Mouse (Mus musculus) liver, embryonic 16.5 days (tissue): Measurements from ENCODE around the gene Dnmbp. TPM values are rescaled to one million over a fixed set of nuclear protein-coding genes. Genes with fewer than 3 reads are reported as not detected.

Source experiments
- ATAC-seq: fragments of 200-750 bp; cut with Nextera tagmentation; 2 replicates; pipeline ENCODE4 v1.8.0; 2017; ENCODE audit warnings: low read depth, mild to moderate bottlenecking, moderate number of reproducible peaks, moderate library complexity
- H3K27ac ChIP-seq: fragments of 300-500 bp; sonication (generic); 2 replicates; pipeline ENCODE4 v1.5.1; 2014; ENCODE audit warnings: mild to moderate bottlenecking, low read length
- H3K27me3 ChIP-seq: fragments of 300-500 bp; sonication (generic); 2 replicates; pipeline ENCODE4 v1.6.1; 2014; ENCODE audit warnings: low read depth, low read length, mixed read lengths; ENCODE audit not compliant: control insufficient read depth, insufficient read depth
- H3K36me3 ChIP-seq: fragments of 300-500 bp; sonication (generic); 2 replicates; pipeline ENCODE4 v1.6.1; 2014; ENCODE audit warnings: mild to moderate bottlenecking; ENCODE audit not compliant: control insufficient read depth, insufficient read depth
- H3K4me1 ChIP-seq: fragments of 300-500 bp; sonication (generic); 2 replicates; pipeline ENCODE4 v1.6.1; 2014; ENCODE audit warnings: low read depth, low read length, mixed read lengths; ENCODE audit not compliant: control insufficient read depth
- H3K4me2 ChIP-seq: fragments of 300-500 bp; sonication (generic); 2 replicates; pipeline ENCODE4 v1.6.1; 2014; ENCODE audit warnings: low read depth, low read length, mixed read lengths
- H3K4me3 ChIP-seq: fragments of 300-500 bp; sonication (generic); 2 replicates; pipeline ENCODE4 v1.5.1; 2014; ENCODE audit warnings: low read depth, mild to moderate bottlenecking, low read length
- H3K9ac ChIP-seq: fragments of 300-500 bp; sonication (generic); 2 replicates; pipeline ENCODE4 v1.6.1; 2014; ENCODE audit warnings: low read depth, low read length
- H3K9me3 ChIP-seq: fragments of 300-500 bp; sonication (generic); replicated peaks from 2 replicates; pipeline ENCODE4 v1.6.1; 2016; ENCODE audit warnings: low read length; ENCODE audit not compliant: control insufficient read depth
- WGBS: fragments of 180-500 bp; shearing (Covaris S2); extraction: QIAGEN DNeasy Blood & Tissue Kit; methylation state at CpG from one replicate; pipeline ENCODE4 v1.1.7; 2014; ENCODE audit not compliant: insufficient replicate concordance; 5-methylcytosine and 5-hydroxymethylcytosine counted together
- polyA plus RNA-seq: library from polyadenylated mRNA; unstranded; fragments of >200 nt; fragmentation: Nextera tagmentation; extraction: Ambion mirVana; gene quantifications from 2 replicates; pipeline ENCODE4 v1.2.1, GENCODE M21; 2015

Gene Dnmbp
- polyA plus RNA-seq, 1 experiment from 2014 or later: 3.2 TPM

GRCm38 (mm10) chr19:43912775-43913486, 27.1 kb downstream of the Dnmbp start:
- Histone ChIP-seq H3K36me3 (no peaks in the 10 kb centered on the region), H3K27ac (no peak overlapping the region), H3K4me2 (no peak overlapping the region), H3K9ac (no peak overlapping the region), H3K4me1 (peaks cover 3% of the 10 kb centered on the region), H3K9me3 (no peaks in the 10 kb centered on the region), H3K4me3 (no peak overlapping the region), H3K27me3 (no peaks in the 10 kb centered on the region)
- WGBS: 65% methylated on average over 4 of the region's 4 CpGs
- ATAC-seq: no peak

GRCm38 (mm10) chr19:43906492-43906891, 33.5 kb downstream of the Dnmbp start:
- Histone ChIP-seq H3K27ac (no peak overlapping the region), H3K27me3 (no peaks in the 10 kb centered on the region), H3K4me2 (no peak overlapping the region), H3K9ac (no peak overlapping the region), H3K9me3 (no peaks in the 10 kb centered on the region), H3K4me3 (no peak overlapping the region), H3K36me3 (no peaks in the 10 kb centered on the region; the same call in 1 of the 2 replicates), H3K4me1 (no peaks in the 10 kb centered on the region)
- no peak for ATAC-seq
- WGBS: 84% methylated on average over 7 of the region's 7 CpGs

- Histone ChIP-seq H3K27me3 (no peaks in the 10 kb centered on the region), H3K4me3 (no peak overlapping the region), H3K4me1 (no peaks in the 10 kb centered on the region), H3K27ac (no peak overlapping the region), H3K4me2 (no peak overlapping the region), H3K9ac (no peak overlapping the region), H3K36me3 (no peaks in the 10 kb centered on the region; the same call in 1 of the 2 replicates), H3K9me3 (no peaks in the 10 kb centered on the region)
- 0 out of 2 replicates have a peak, but pooled peaks have one; percentile 16 for ATAC-seq
- 42% methylated on average over 5 of the region's 5 CpGs for WGBS
Observed at GRCm38 (mm10) chr19:43905985-43906384, 34.0 kb downstream of the Dnmbp start.

- WGBS: 73% methylated on average over 8 of the region's 8 CpGs
Observed at GRCm38 (mm10) chr19:43905136-43905535, 34.9 kb downstream of the Dnmbp start.

GRCm38 (mm10) chr19:43904327-43904726, 35.7 kb downstream of the Dnmbp start:
- ATAC-seq: no peak; the same call in 1 of the 2 replicates

More at GRCm38 (mm10) chr19:43905136-43905535, 34.9 kb downstream of the Dnmbp start:
- Histone ChIP-seq H3K27ac (no peak overlapping the region), H3K4me3 (no peak overlapping the region), H3K9ac (no peak overlapping the region), H3K9me3 (no peaks in the 10 kb centered on the region), H3K4me1 (no peaks in the 10 kb centered on the region), H3K36me3 (no peaks in the 10 kb centered on the region; the same call in 1 of the 2 replicates), H3K4me2 (no peak overlapping the region), H3K27me3 (no peaks in the 10 kb centered on the region)
- ATAC-seq: no peak

GRCm38 (mm10) chr19:43902887-43903286, 37.1 kb downstream of the Dnmbp start:
- no peak overlapping the region for H3K27ac ChIP-seq
- no peaks in the 10 kb centered on the region for H3K9me3 ChIP-seq
- H3K4me2 ChIP-seq: no peak overlapping the region
- H3K4me3 ChIP-seq: no peak overlapping the region
- ATAC-seq: no peak
- H3K4me1 ChIP-seq: peaks cover 3% of the 10 kb centered on the region; the same call in 1 of the 2 replicates
- 69% methylated on average over 12 of the region's 12 CpGs for WGBS
- H3K27me3 ChIP-seq: no peaks in the 10 kb centered on the region
- no peaks in the 10 kb centered on the region; the same call in 1 of the 2 replicates for H3K36me3 ChIP-seq
- H3K9ac ChIP-seq: no peak overlapping the region

More at GRCm38 (mm10) chr19:43904327-43904726, 35.7 kb downstream of the Dnmbp start:
- H3K27ac ChIP-seq: no peak overlapping the region
- no peak overlapping the region for H3K4me2 ChIP-seq
- H3K4me3 ChIP-seq: no peak overlapping the region
- no peaks in the 10 kb centered on the region; the same call in 1 of the 2 replicates for H3K36me3 ChIP-seq
- no peaks in the 10 kb centered on the region for H3K27me3 ChIP-seq
- no peaks in the 10 kb centered on the region for H3K9me3 ChIP-seq
- 65% methylated on average over 11 of the region's 11 CpGs for WGBS
- H3K4me1 ChIP-seq: no peaks in the 10 kb centered on the region
- no peak overlapping the region for H3K9ac ChIP-seq

- no peaks in the 10 kb centered on the region for H3K27me3 ChIP-seq
- no peaks in the 10 kb centered on the region for H3K9me3 ChIP-seq
- ATAC-seq: no peak
- no peak overlapping the region for H3K9ac ChIP-seq
- H3K36me3 ChIP-seq: no peaks in the 10 kb centered on the region; the same call in 1 of the 2 replicates
- H3K4me3 ChIP-seq: no peak overlapping the region
- no peak overlapping the region for H3K27ac ChIP-seq
- WGBS: 69% methylated on average over 9 of the region's 9 CpGs
- H3K4me2 ChIP-seq: no peak overlapping the region
- H3K4me1 ChIP-seq: peaks cover 3% of the 10 kb centered on the region; the same call in 1 of the 2 replicates
Observed at GRCm38 (mm10) chr19:43900690-43901089, 39.3 kb downstream of the Dnmbp start.

- Histone ChIP-seq H3K27ac (no peak overlapping the region), H3K27me3 (no peaks in the 10 kb centered on the region), H3K4me2 (no peak overlapping the region), H3K4me1 (peaks cover 3% of the 10 kb centered on the region; the same call in 1 of the 2 replicates), H3K36me3 (no peaks in the 10 kb centered on the region; the same call in 1 of the 2 replicates), H3K9me3 (no peaks in the 10 kb centered on the region), H3K9ac (no peak overlapping the region), H3K4me3 (no peak overlapping the region)
- no peak for ATAC-seq
- WGBS: 41% methylated on average over 10 of the region's 10 CpGs
Observed at GRCm38 (mm10) chr19:43898547-43898946, 41.4 kb downstream of the Dnmbp start.

- Histone ChIP-seq H3K9ac (no peak overlapping the region), H3K9me3 (no peaks in the 10 kb centered on the region), H3K4me3 (no peak overlapping the region), H3K4me2 (no peak overlapping the region), H3K36me3 (no peaks in the 10 kb centered on the region; the same call in 1 of the 2 replicates), H3K27ac (no peak overlapping the region; the same call in 1 of the 2 replicates), H3K4me1 (peaks cover 3% of the 10 kb centered on the region; the same call in 1 of the 2 replicates), H3K27me3 (no peaks in the 10 kb centered on the region)
- ATAC-seq: no peak
- WGBS: 74% methylated on average over 14 of the region's 14 CpGs
Observed at GRCm38 (mm10) chr19:43896441-43896840, 43.5 kb downstream of the Dnmbp start.
